7 mouse cellular contexts compared by ENCODE assay signal in the genomic region with DNA sequence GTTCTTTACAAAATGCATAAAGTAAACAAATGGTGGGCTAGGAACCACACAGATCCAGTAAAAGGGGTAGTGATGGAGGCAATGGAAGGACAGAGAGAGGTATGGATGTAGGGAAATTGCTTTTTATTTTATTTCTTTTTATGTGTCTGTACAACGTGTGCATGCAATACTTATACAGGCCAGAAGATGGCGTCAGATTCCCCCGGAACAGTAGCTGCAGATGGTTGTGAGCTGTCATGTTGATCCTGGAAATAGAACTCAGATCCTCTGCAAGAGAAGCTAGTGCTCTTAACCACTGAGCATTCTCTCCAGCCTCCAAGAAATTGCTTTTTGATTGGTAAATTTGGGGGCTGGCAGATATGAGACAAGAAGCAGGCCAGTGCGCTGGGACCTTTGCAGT.
A peak's percentile ranks its signal among the peaks of the same experiment; 100 is the strongest.
DNase-seq lines count a peak whose midpoint lies in the region; ATAC-seq and TF ChIP-seq lines count a peak whose summit lies in the region.

No protein-coding gene starts in this region.

- H3K27ac ChIP-seq in intestine, postnatal 0 days (ENCODE audit: low read depth, low read length): no peak overlapping the region
- H3K27ac ChIP-seq in intestine, embryonic 15.5 days: no peak overlapping the region

- 0 out of 2 replicates have a peak, but pooled peaks cover 5% of the 10 kb centered on the region for H3K4me1 ChIP-seq in intestine, postnatal 0 days (replicated peaks; ENCODE audit: control insufficient read depth, insufficient read depth, low read length)
- peaks cover 5% of the 10 kb centered on the region; the same call in 1 of the 2 replicates for H3K4me1 ChIP-seq in intestine, embryonic 15.5 days (replicated peaks)

- no peaks in the 10 kb centered on the region for H3K27me3 ChIP-seq in intestine, postnatal 0 days (replicated peaks; ENCODE audit: control insufficient read depth, insufficient read depth, low read length)
- H3K27me3 ChIP-seq in intestine, embryonic 15.5 days (replicated peaks): no peaks in the 10 kb centered on the region

- 29% methylated on average over 4 of the region's 4 CpGs for WGBS in intestine, postnatal 0 days
- 32% methylated on average over 4 of the region's 4 CpGs for WGBS in intestine, embryonic 15.5 days

- peak; percentile 68 for TF ChIP-seq CTCF in intestine, postnatal 0 days (IDR thresholded peaks at IDR 0.05; ENCODE audit: low read depth)

- H3K9me3 ChIP-seq in intestine, postnatal 0 days (ENCODE audit: control insufficient read depth): no peaks in the 10 kb centered on the region
- no peaks in the 10 kb centered on the region for H3K9me3 ChIP-seq in intestine, embryonic 15.5 days

- H3K36me3 ChIP-seq in intestine, postnatal 0 days (ENCODE audit: control insufficient read depth, insufficient read depth): no peaks in the 10 kb centered on the region
- no peaks in the 10 kb centered on the region for H3K36me3 ChIP-seq in intestine, embryonic 15.5 days

- ATAC-seq in intestine, postnatal 0 days: no peak
- ATAC-seq in intestine, embryonic 15.5 days: no peak

- no peak overlapping the region for H3K4me3 ChIP-seq in intestine, postnatal 0 days (ENCODE audit: low read depth, low read length)
- H3K4me3 ChIP-seq in intestine, embryonic 15.5 days (replicated peaks): no peak overlapping the region

- no peak overlapping the region for H3K4me2 ChIP-seq in intestine, postnatal 0 days (replicated peaks; ENCODE audit: low read depth)
- no peak overlapping the region for H3K4me2 ChIP-seq in intestine, embryonic 15.5 days (replicated peaks)

- DNase-seq in thymus, postnatal 14 days: peak; percentile 32
- DNase-seq in thymus, postnatal 25 days: no peak
- peak; percentile 53 for DNase-seq in embryo, embryonic 9.5 days (ENCODE audit: extremely low spot score)
- DNase-seq in spleen, postnatal 14 days (ENCODE audit: low spot score in 2 of 2): no peak
- DNase-seq in urinary bladder, adult 18-20 months (ENCODE audit: low spot score in 2 of 2): no peak

- no peak overlapping the region for H3K9ac ChIP-seq in intestine, postnatal 0 days (ENCODE audit: low read depth, low read length)
- no peak overlapping the region for H3K9ac ChIP-seq in intestine, embryonic 15.5 days

Comparison
In these comparisons a context has a peak if more than half of its experiments do, and no peak if none do; other contexts are left out.
1. DNase-seq: peak in thymus, postnatal 14 days (single experiment) and embryo, embryonic 9.5 days (single experiment); none in thymus, postnatal 25 days (single experiment), spleen, postnatal 14 days (0 of 2) and urinary bladder, adult 18-20 months (0 of 2).